Mouse (Mus musculus): ENCODE data around the gene Axdnd1.

DNA sequence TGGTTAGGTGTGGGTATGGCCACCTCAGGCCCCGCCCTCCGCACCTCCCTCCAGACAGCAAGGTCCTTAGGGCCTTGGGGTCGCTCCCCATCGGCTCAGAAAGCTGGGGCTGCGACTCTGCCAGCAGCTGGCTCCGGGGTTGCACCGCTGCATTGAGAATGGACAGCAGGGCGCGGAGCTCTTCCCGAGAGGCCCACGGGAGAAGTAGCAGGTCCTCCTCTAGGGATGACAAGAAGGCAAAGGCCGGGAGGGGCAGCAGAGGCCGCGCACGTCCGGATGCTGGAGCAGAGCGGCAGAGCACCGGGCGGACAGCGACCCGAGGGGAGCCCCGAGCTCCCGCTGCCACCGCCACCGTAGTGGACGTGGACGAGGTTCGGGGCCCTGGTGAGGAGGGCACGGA is 110.3 kb downstream of the Axdnd1 start, which contains the start of gene Nphs2:
- no peak for TF ChIP-seq CTCF (conservative IDR thresholded peaks at IDR 0.05; ENCODE audit: low read length)
- no peak for TF ChIP-seq NANOG (IDR thresholded peaks at IDR 0.05; ENCODE audit: borderline replicate concordance, low read length)
